Mouse (Mus musculus) bone marrow, adult 2 months (tissue): ENCODE measurements around the gene Zfp598.

Experiments
- CTCF ChIP-seq: fragments of 200-500 bp; IDR thresholded peaks from 2 replicates; pipeline ENCODE4 v1.5.1; 2011; ENCODE audit warnings: low read length, control low read depth; ENCODE audit not compliant: control insufficient read depth, insufficient read depth
- POLR2A ChIP-seq: fragments of 200-500 bp; IDR thresholded peaks from 2 replicates; pipeline ENCODE4 v1.6.1; 2011; ENCODE audit warnings: low read depth, mild to moderate bottlenecking, control low read depth, low read length, borderline replicate concordance; ENCODE audit not compliant: control insufficient read depth

GRCm38 (mm10) chr17:24635024-24635423 is 34.5 kb upstream of the Zfp598 start:
- TF ChIP-seq POLR2A = no peak
- TF ChIP-seq CTCF = no peak
